Mouse (Mus musculus): Measurements from ENCODE around the gene Rapgef4. TPM values are rescaled to one million over a fixed set of nuclear protein-coding genes. Genes with fewer than 3 reads are reported as not detected.
"Not testable (repeated sequence)": the region's sequence is repeated elsewhere in the genome, so short reads cannot be mapped to it uniquely, and the experiment has no call there.

Gene Rapgef4
- polyA plus RNA-seq, 1 experiment from 2014 or later: 2.9 TPM

- Histone ChIP-seq H3K9me3 (ENCODE audit: control insufficient read depth, low read length) (no peaks in the 10 kb centered on the region), H3K27me3 (ENCODE audit: control insufficient read depth, insufficient read depth, low read length) (no peaks in the 10 kb centered on the region), H3K4me3 (ENCODE audit: low read depth, low read length) (no peak overlapping the region), H3K27ac (ENCODE audit: low read depth, low read length) (no peak overlapping the region), H3K9ac (ENCODE audit: low read depth, low read length) (no peak overlapping the region), H3K36me3 (ENCODE audit: control insufficient read depth, insufficient read depth, low read length) (no peaks in the 10 kb centered on the region), H3K4me1 (replicated peaks; ENCODE audit: control insufficient read depth, insufficient read depth, low read length) (no peaks in the 10 kb centered on the region), H3K4me2 (replicated peaks; ENCODE audit: low read depth, low read length) (no peak overlapping the region)
- 65% methylated on average over 11 of the region's 11 CpGs for WGBS
- DNase-seq (ENCODE audit: low spot score): no peak
- no peak for ATAC-seq (ENCODE audit: low FRiP score)
Observed at GRCm38 (mm10) chr2:72056081-72056874, 75.2 kb downstream of the Rapgef4 start.

- H3K4me2 ChIP-seq (replicated peaks; ENCODE audit: low read depth, low read length): no peak overlapping the region
- DNase-seq (ENCODE audit: low spot score) (no peak), ATAC-seq (ENCODE audit: low FRiP score) (no peak)
- no peaks in the 10 kb centered on the region for H3K9me3 ChIP-seq (ENCODE audit: control insufficient read depth, low read length)
- no peak overlapping the region for H3K9ac ChIP-seq (ENCODE audit: low read depth, low read length)
- H3K27ac ChIP-seq (ENCODE audit: low read depth, low read length): no peak overlapping the region
- 62% methylated on average over 4 of the region's 4 CpGs for WGBS
- H3K36me3 ChIP-seq (ENCODE audit: control insufficient read depth, insufficient read depth, low read length): no peaks in the 10 kb centered on the region
- no peaks in the 10 kb centered on the region for H3K4me1 ChIP-seq (replicated peaks; ENCODE audit: control insufficient read depth, insufficient read depth, low read length)
- no peak overlapping the region for H3K4me3 ChIP-seq (ENCODE audit: low read depth, low read length)
- no peaks in the 10 kb centered on the region for H3K27me3 ChIP-seq (ENCODE audit: control insufficient read depth, insufficient read depth, low read length)
Observed at GRCm38 (mm10) chr2:72062931-72063330, 81.9 kb downstream of the Rapgef4 start.

- H3K4me1 ChIP-seq (replicated peaks; ENCODE audit: control insufficient read depth, insufficient read depth, low read length): no peaks in the 10 kb centered on the region
- no peak overlapping the region for H3K9ac ChIP-seq (ENCODE audit: low read depth, low read length)
- H3K27ac ChIP-seq (ENCODE audit: low read depth, low read length): no peak overlapping the region
- no peaks in the 10 kb centered on the region for H3K9me3 ChIP-seq (ENCODE audit: control insufficient read depth, low read length)
- DNase-seq (ENCODE audit: low spot score) (no peak), ATAC-seq (ENCODE audit: low FRiP score) (no peak)
- no peaks in the 10 kb centered on the region for H3K36me3 ChIP-seq (ENCODE audit: control insufficient read depth, insufficient read depth, low read length)
- whole genome bisulfite sequencing: 90% methylated on average over 9 of the region's 9 CpGs
- H3K4me3 ChIP-seq (ENCODE audit: low read depth, low read length): no peak overlapping the region
- H3K4me2 ChIP-seq (replicated peaks; ENCODE audit: low read depth, low read length): no peak overlapping the region
- no peaks in the 10 kb centered on the region for H3K27me3 ChIP-seq (ENCODE audit: control insufficient read depth, insufficient read depth, low read length)
Observed at GRCm38 (mm10) chr2:72068505-72068904, 87.5 kb downstream of the Rapgef4 start.

GRCm38 (mm10) chr2:72070086-72070485, 89.0 kb downstream of the Rapgef4 start:
- Histone ChIP-seq H3K9me3 (ENCODE audit: control insufficient read depth, low read length) (no peaks in the 10 kb centered on the region), H3K36me3 (ENCODE audit: control insufficient read depth, insufficient read depth, low read length) (no peaks in the 10 kb centered on the region), H3K4me2 (replicated peaks; ENCODE audit: low read depth, low read length) (no peak overlapping the region), H3K27me3 (ENCODE audit: control insufficient read depth, insufficient read depth, low read length) (no peaks in the 10 kb centered on the region), H3K4me1 (replicated peaks; ENCODE audit: control insufficient read depth, insufficient read depth, low read length) (no peaks in the 10 kb centered on the region), H3K9ac (ENCODE audit: low read depth, low read length) (no peak overlapping the region), H3K27ac (ENCODE audit: low read depth, low read length) (no peak overlapping the region), H3K4me3 (ENCODE audit: low read depth, low read length) (no peak overlapping the region)
- WGBS: 75% methylated on average over 8 of the region's 8 CpGs
- ATAC-seq (ENCODE audit: low FRiP score): no peak
- no peak for DNase-seq (ENCODE audit: low spot score)

- 80% methylated on average over 1 of the region's 1 CpGs for WGBS
- ATAC-seq (ENCODE audit: low FRiP score): not testable (repeated sequence)
Observed at GRCm38 (mm10) chr2:72073121-72073520, 92.1 kb downstream of the Rapgef4 start.

GRCm38 (mm10) chr2:72074999-72075561, 94.0 kb downstream of the Rapgef4 start:
- Histone ChIP-seq H3K4me3 (ENCODE audit: low read depth, low read length) (no peak overlapping the region), H3K4me2 (replicated peaks; ENCODE audit: low read depth, low read length) (no peak overlapping the region), H3K9ac (ENCODE audit: low read depth, low read length) (no peak overlapping the region), H3K36me3 (ENCODE audit: control insufficient read depth, insufficient read depth, low read length) (no peaks in the 10 kb centered on the region), H3K9me3 (ENCODE audit: control insufficient read depth, low read length) (no peaks in the 10 kb centered on the region), H3K4me1 (replicated peaks; ENCODE audit: control insufficient read depth, insufficient read depth, low read length) (no peaks in the 10 kb centered on the region), H3K27ac (ENCODE audit: low read depth, low read length) (no peak overlapping the region), H3K27me3 (ENCODE audit: control insufficient read depth, insufficient read depth, low read length) (no peaks in the 10 kb centered on the region)
- ATAC-seq (ENCODE audit: low FRiP score) (no peak), DNase-seq (ENCODE audit: low spot score) (no peak)
- 74% methylated on average over 10 of the region's 10 CpGs for WGBS

More at GRCm38 (mm10) chr2:72073121-72073520, 92.1 kb downstream of the Rapgef4 start:
- H3K4me2 ChIP-seq (replicated peaks; ENCODE audit: low read depth, low read length); H3K9ac ChIP-seq (ENCODE audit: low read depth, low read length); H3K4me1 ChIP-seq (replicated peaks; ENCODE audit: control insufficient read depth, insufficient read depth, low read length); H3K27me3 ChIP-seq (ENCODE audit: control insufficient read depth, insufficient read depth, low read length); H3K4me3 ChIP-seq (ENCODE audit: low read depth, low read length); H3K9me3 ChIP-seq (ENCODE audit: control insufficient read depth, low read length); DNase-seq (ENCODE audit: low spot score); H3K36me3 ChIP-seq (ENCODE audit: control insufficient read depth, insufficient read depth, low read length); H3K27ac ChIP-seq (ENCODE audit: low read depth, low read length): not testable (repeated sequence)

GRCm38 (mm10) chr2:72077490-72078139, 96.6 kb downstream of the Rapgef4 start:
- Histone ChIP-seq H3K36me3 (ENCODE audit: control insufficient read depth, insufficient read depth, low read length) (no peaks in the 10 kb centered on the region), H3K9ac (ENCODE audit: low read depth, low read length) (no peak overlapping the region), H3K27ac (ENCODE audit: low read depth, low read length) (no peak overlapping the region), H3K4me2 (replicated peaks; ENCODE audit: low read depth, low read length) (no peak overlapping the region), H3K9me3 (ENCODE audit: control insufficient read depth, low read length) (no peaks in the 10 kb centered on the region), H3K27me3 (ENCODE audit: control insufficient read depth, insufficient read depth, low read length) (no peaks in the 10 kb centered on the region), H3K4me1 (replicated peaks; ENCODE audit: control insufficient read depth, insufficient read depth, low read length) (no peaks in the 10 kb centered on the region), H3K4me3 (ENCODE audit: low read depth, low read length) (no peak overlapping the region)
- WGBS: 87% methylated on average over 3 of the region's 3 CpGs
- no peak for ATAC-seq (ENCODE audit: low FRiP score)
- no peak for DNase-seq (ENCODE audit: low spot score)

- Histone ChIP-seq H3K27ac (ENCODE audit: low read depth, low read length) (no peak overlapping the region), H3K9ac (ENCODE audit: low read depth, low read length) (no peak overlapping the region), H3K4me1 (replicated peaks; ENCODE audit: control insufficient read depth, insufficient read depth, low read length) (no peaks in the 10 kb centered on the region), H3K36me3 (ENCODE audit: control insufficient read depth, insufficient read depth, low read length) (no peaks in the 10 kb centered on the region), H3K27me3 (ENCODE audit: control insufficient read depth, insufficient read depth, low read length) (no peaks in the 10 kb centered on the region), H3K4me2 (replicated peaks; ENCODE audit: low read depth, low read length) (no peak overlapping the region), H3K9me3 (ENCODE audit: control insufficient read depth, low read length) (no peaks in the 10 kb centered on the region), H3K4me3 (ENCODE audit: low read depth, low read length) (no peak overlapping the region)
- WGBS: 84% methylated on average over 6 of the region's 6 CpGs
- DNase-seq (ENCODE audit: low spot score) (no peak), ATAC-seq (ENCODE audit: low FRiP score) (no peak)
Observed at GRCm38 (mm10) chr2:72078140-72078521, 97.1 kb downstream of the Rapgef4 start.

All from hindbrain, embryonic 11.5 days (tissue).